Comparison of ENCODE assay signal across 9 mouse cellular contexts in genomic region chr12:84161616-84162433, GRCm38 (mm10). TPM values are rescaled to one million over a fixed set of nuclear protein-coding genes. Genes with fewer than 3 reads are reported as not detected.
DNase-seq lines count a peak whose midpoint lies in the region; ATAC-seq and TF ChIP-seq lines count a peak whose summit lies in the region.
"Had no signal": no experiment of that assay in that cellular context is flagged by ENCODE, and none has a peak within 500 bp of the region (broad histone marks: within the 10 kb centered on the region; RNA-seq: fewer than 3 reads in every experiment).

No protein-coding gene starts in this region.

- H3K36me3 ChIP-seq in hindbrain, postnatal 0 days (ENCODE audit: insufficient read depth, low read length), result peaks cover 9% of the 10 kb centered on the region; the same call in 1 of the 2 replicates
- peaks cover 41% of the 10 kb centered on the region for H3K36me3 ChIP-seq in hindbrain, embryonic 13.5 days
- H3K36me3 ChIP-seq in MEL (ENCODE audit: control insufficient read depth in 1 of 2, insufficient read depth in 2 of 2, low read length in 2 of 2), result peaks cover 0 to 17% of the 10 kb centered on the region in 2 experiments; a peak in 2 of 4 replicates
- peaks cover 3% of the 10 kb centered on the region; the same call in 1 of the 2 replicates for H3K36me3 ChIP-seq in midbrain, embryonic 11.5 days (ENCODE audit: control insufficient read depth, insufficient read depth, low read length)

- H3K9ac ChIP-seq in hindbrain, postnatal 0 days (replicated peaks; ENCODE audit: low read length), result no peak overlapping the region
- no peak overlapping the region for H3K9ac ChIP-seq in hindbrain, embryonic 13.5 days
- no peak overlapping the region for H3K9ac ChIP-seq in MEL (ENCODE audit: control insufficient read depth, low read depth, low read length, poor library complexity, severe bottlenecking)
- H3K9ac ChIP-seq in midbrain, embryonic 11.5 days (ENCODE audit: low read length), result no peak overlapping the region
- H3K9ac ChIP-seq: neural tube, embryonic 13.5 days had no signal

- ATAC-seq in hindbrain, postnatal 0 days, result peak; percentile 35; the same call in 1 of the 2 replicates
- ATAC-seq in hindbrain, embryonic 13.5 days (ENCODE audit: low FRiP score), result no peak
- peak; percentile 55 for ATAC-seq in midbrain, embryonic 11.5 days (ENCODE audit: low FRiP score)

- H3K79me2 ChIP-seq in MEL (ENCODE audit: control insufficient read depth, insufficient read depth, low read length, poor library complexity), result peaks cover 11% of the 10 kb centered on the region; the same call in 1 of the 2 replicates

- H3K4me3 ChIP-seq in hindbrain, postnatal 0 days (ENCODE audit: low read length), result no peak overlapping the region
- no peak overlapping the region for H3K4me3 ChIP-seq in hindbrain, embryonic 13.5 days
- no peak overlapping the region for H3K4me3 ChIP-seq in MEL (ENCODE audit: control insufficient read depth in 1 of 2, insufficient read depth in 1 of 2, low read depth in 2 of 2, low read length in 2 of 2)
- no peak overlapping the region for H3K4me3 ChIP-seq in midbrain, embryonic 11.5 days (ENCODE audit: low read depth, low read length)
- H3K4me3 ChIP-seq: neural tube, embryonic 13.5 days had no signal

- H3K4me2 ChIP-seq in hindbrain, postnatal 0 days (ENCODE audit: low read depth, low read length), result no peak overlapping the region
- no peak overlapping the region for H3K4me2 ChIP-seq in hindbrain, embryonic 13.5 days
- no peak overlapping the region for H3K4me2 ChIP-seq in midbrain, embryonic 11.5 days
- H3K4me2 ChIP-seq: neural tube, embryonic 13.5 days had no signal

- TF ChIP-seq CTCF in hindbrain, postnatal 0 days (IDR thresholded peaks at IDR 0.05; ENCODE audit: low read depth), result peak; percentile 64
- peak; percentile 35 to 49 (median 39); a peak in 5 of 6 replicates for TF ChIP-seq CTCF in MEL (IDR thresholded peaks at IDR 0.05 in 2 of 3, conservative IDR thresholded peaks at IDR 0.05 in 1 of 3; ENCODE audit: control insufficient read depth in 1 of 3, insufficient read depth in 1 of 3, low read depth in 2 of 3, low read length in 3 of 3, poor library complexity in 1 of 3, severe bottlenecking in 1 of 3)

- no peak for TF ChIP-seq EP300 in MEL (IDR thresholded peaks at IDR 0.05; ENCODE audit: low read depth in 1 of 2, low read length in 2 of 2)

- no peaks in the 10 kb centered on the region for H3K4me1 ChIP-seq in hindbrain, postnatal 0 days (ENCODE audit: insufficient read depth, low read length)
- 0 out of 2 replicates have a peak, but pooled peaks cover 5% of the 10 kb centered on the region for H3K4me1 ChIP-seq in hindbrain, embryonic 13.5 days (replicated peaks)
- no peaks in the 10 kb centered on the region for H3K4me1 ChIP-seq in MEL (ENCODE audit: control insufficient read depth in 1 of 2, insufficient read depth in 2 of 2, low read length in 2 of 2)
- peaks cover 3% of the 10 kb centered on the region; the same call in 1 of the 2 replicates for H3K4me1 ChIP-seq in midbrain, embryonic 11.5 days (ENCODE audit: control insufficient read depth, insufficient read depth, low read length)
- H3K4me1 ChIP-seq: neural tube, embryonic 13.5 days had no signal

- TF ChIP-seq POLR2A in MEL (IDR thresholded peaks at IDR 0.05; ENCODE audit: control insufficient read depth in 1 of 2, insufficient read depth in 1 of 2, low read depth in 1 of 2, low read length in 2 of 2, poor library complexity in 1 of 2), result no peak

- WGBS in hindbrain, postnatal 0 days, result 73% methylated on average over 14 of the region's 14 CpGs
- WGBS in hindbrain, embryonic 13.5 days, result 73% methylated on average over 14 of the region's 14 CpGs
- WGBS in midbrain, embryonic 11.5 days, result 72% methylated on average over 14 of the region's 14 CpGs

- H3K9me3 ChIP-seq in hindbrain, postnatal 0 days (ENCODE audit: low read length), result no peaks in the 10 kb centered on the region
- no peaks in the 10 kb centered on the region for H3K9me3 ChIP-seq in hindbrain, embryonic 13.5 days
- H3K9me3 ChIP-seq in MEL (replicated peaks; ENCODE audit: insufficient read depth, low read length), result no peaks in the 10 kb centered on the region
- H3K9me3 ChIP-seq in midbrain, embryonic 11.5 days (ENCODE audit: control insufficient read depth, low read length), result no peaks in the 10 kb centered on the region
- H3K9me3 ChIP-seq: neural tube, embryonic 13.5 days had no signal

- H3K27ac ChIP-seq in hindbrain, postnatal 0 days, result no peak overlapping the region
- H3K27ac ChIP-seq in hindbrain, embryonic 13.5 days, result no peak overlapping the region
- H3K27ac ChIP-seq in MEL (ENCODE audit: control insufficient read depth, low read depth, low read length), result no peak overlapping the region
- H3K27ac ChIP-seq in midbrain, embryonic 11.5 days (ENCODE audit: low read depth, low read length), result no peak overlapping the region
- H3K27ac ChIP-seq: neural tube, embryonic 13.5 days had no signal

- TF ChIP-seq RAD21 in MEL (IDR thresholded peaks at IDR 0.05; ENCODE audit: low read depth, low read length), result peak; percentile 42

- H3K27me3 ChIP-seq in hindbrain, postnatal 0 days (ENCODE audit: insufficient read depth, low read length), result no peaks in the 10 kb centered on the region
- no peaks in the 10 kb centered on the region for H3K27me3 ChIP-seq in hindbrain, embryonic 13.5 days
- no peaks in the 10 kb centered on the region for H3K27me3 ChIP-seq in MEL (ENCODE audit: control insufficient read depth in 1 of 2, insufficient read depth in 2 of 2, low read length in 2 of 2)
- H3K27me3 ChIP-seq in midbrain, embryonic 11.5 days (ENCODE audit: control insufficient read depth, insufficient read depth, low read length), result no peaks in the 10 kb centered on the region
- H3K27me3 ChIP-seq: neural tube, embryonic 13.5 days had no signal

- peak; percentile 68 for DNase-seq in hindbrain, postnatal 0 days (ENCODE audit: low spot score)
- DNase-seq in MEL (ENCODE audit: low read depth, low spot score), result peak; percentile 33
- DNase-seq in heart, postnatal 4 days, result peak; percentile 44
- DNase-seq in midbrain, embryonic 11.5 days (ENCODE audit: low spot score, missing footprints), result peak; percentile 89
- DNase-seq in gastrocnemius, postnatal 25 days, result no peak
- DNase-seq in left cerebral cortex, adult 9 months (ENCODE audit: low spot score in 2 of 2), result no peak
- no peak for DNase-seq in right cerebral cortex, postnatal 36 days (ENCODE audit: low spot score in 2 of 2)

TF ChIP-seq in MEL, 35 proteins besides CTCF, POLR2A, EP300 and RAD21:
- TF ChIP-seq ZC3H11A (IDR thresholded peaks at IDR 0.05; ENCODE audit: low read depth, low read length) (0 out of 2 replicates have a peak, but pooled peaks have one; percentile 19), CHD2 (IDR thresholded peaks at IDR 0.05; ENCODE audit: low read length) (no peak), MXI1 (IDR thresholded peaks at IDR 0.05; ENCODE audit: low read depth, low read length) (no peak), SMC3 (IDR thresholded peaks at IDR 0.05; ENCODE audit: low read depth, low read length) (peak; percentile 64), ETS1 (IDR thresholded peaks at IDR 0.05; ENCODE audit: low read depth, low read length) (no peak), POLR2AphosphoS5 (IDR thresholded peaks at IDR 0.05; ENCODE audit: borderline replicate concordance, low read depth, low read length) (no peak), E2F4 (IDR thresholded peaks at IDR 0.05; ENCODE audit: borderline replicate concordance, low read depth, low read length) (no peak), BHLHE40 (IDR thresholded peaks at IDR 0.05; ENCODE audit: borderline replicate concordance, low read depth, low read length) (no peak), GATA1 (IDR thresholded peaks at IDR 0.05; ENCODE audit: low read depth, low read length) (no peak), RCOR1 (IDR thresholded peaks at IDR 0.05; ENCODE audit: low read depth, low read length) (no peak), KAT2A (conservative IDR thresholded peaks at IDR 0.05; ENCODE audit: low read depth, low read length) (no peak), HCFC1 (IDR thresholded peaks at IDR 0.05; ENCODE audit: low read depth, low read length) (no peak)

RNA-seq across cellular contexts. Expression of gene Pnma1, which starts 13.5 kb away (rescaled TPM):
- total RNA-seq in hindbrain, postnatal 0 days (2014; rRNA removed), result 2.5 and 3.8 TPM in 2 replicates
- polyA plus RNA-seq in hindbrain, postnatal 0 days (2015; fragmentation: Nextera tagmentation; extraction: Ambion mirVana), result 4.2 and 4.5 TPM in 2 replicates
- 3.5 and 3.8 TPM in 2 replicates for polyA plus RNA-seq in hindbrain, embryonic 13.5 days (2015; fragmentation: Nextera tagmentation; extraction: Ambion mirVana)
- total RNA-seq in MEL (2012; rRNA removed), result 0.10 and 0.31 TPM in 2 replicates
- polyA plus RNA-seq in MEL (2012; ENCODE audit: insufficient read depth in 1 of 2, insufficient read length in 2 of 2, low read depth in 1 of 2, low replicate concordance in 2 of 2, missing spikeins in 1 of 2), result under 1 TPM in 1 of 2 experiments, not detected in 1; 0.46 TPM
- total RNA-seq in heart, postnatal 4 days (2021), result under 1 TPM; 0.54 to 0.62 TPM
- polyA plus RNA-seq in midbrain, embryonic 11.5 days (2014; fragmentation: Nextera tagmentation; extraction: Ambion mirVana), result 3.4 and 3.8 TPM in 2 replicates
- total RNA-seq in gastrocnemius, postnatal 25 days (2021), result under 1 TPM; 0.10 to 0.24 TPM

RNA-seq across cellular contexts. Expression of gene Dnal1, which starts 47.7 kb away (rescaled TPM):
- total RNA-seq in hindbrain, postnatal 0 days (2014; rRNA removed), result 9.7 and 10.9 TPM in 2 replicates
- polyA plus RNA-seq in hindbrain, postnatal 0 days (2015; fragmentation: Nextera tagmentation; extraction: Ambion mirVana), result 6.8 and 9.7 TPM in 2 replicates
- 9.1 and 9.7 TPM in 2 replicates for polyA plus RNA-seq in hindbrain, embryonic 13.5 days (2015; fragmentation: Nextera tagmentation; extraction: Ambion mirVana)
- total RNA-seq in MEL (2012; rRNA removed), result 0.98 and 1.3 TPM in 2 replicates
- 1 to 10 TPM in 1 of 2 experiments, not detected in 1; 1.7 TPM for polyA plus RNA-seq in MEL (2012; ENCODE audit: insufficient read depth in 1 of 2, insufficient read length in 2 of 2, low read depth in 1 of 2, low replicate concordance in 2 of 2, missing spikeins in 1 of 2)
- total RNA-seq in heart, postnatal 4 days (2021), result 10 to 100 TPM in 1 of 2 experiments, 1 to 10 TPM in 1; 9.2 to 12.3 TPM
- polyA plus RNA-seq in midbrain, embryonic 11.5 days (2014; fragmentation: Nextera tagmentation; extraction: Ambion mirVana), result 4.9 and 5.4 TPM in 2 replicates
- 1 to 10 TPM; 6.9 to 7.2 TPM for total RNA-seq in gastrocnemius, postnatal 25 days (2021)

RNA-seq across cellular contexts. Expression of gene Elmsan1, which starts 56.9 kb away (rescaled TPM):
- 9.3 and 11.5 TPM in 2 replicates for total RNA-seq in hindbrain, postnatal 0 days (2014; rRNA removed)
- 2.7 and 3.0 TPM in 2 replicates for polyA plus RNA-seq in hindbrain, postnatal 0 days (2015; fragmentation: Nextera tagmentation; extraction: Ambion mirVana)
- 4.5 and 5.1 TPM in 2 replicates for polyA plus RNA-seq in hindbrain, embryonic 13.5 days (2015; fragmentation: Nextera tagmentation; extraction: Ambion mirVana)
- 7.7 TPM in 2 replicates for total RNA-seq in MEL (2012; rRNA removed)
- polyA plus RNA-seq in MEL (2012; ENCODE audit: insufficient read depth in 1 of 2, insufficient read length in 2 of 2, low read depth in 1 of 2, low replicate concordance in 2 of 2, missing spikeins in 1 of 2), result 10 to 100 TPM in 1 of 2 experiments, not detected in 1; 25.3 TPM
- total RNA-seq in heart, postnatal 4 days (2021), result 10 to 100 TPM; 18.5 to 18.6 TPM
- polyA plus RNA-seq in midbrain, embryonic 11.5 days (2014; fragmentation: Nextera tagmentation; extraction: Ambion mirVana), result 3.4 and 3.9 TPM in 2 replicates
- 1 to 10 TPM; 8.0 to 9.9 TPM for total RNA-seq in gastrocnemius, postnatal 25 days (2021)

Comparison
In these comparisons a context has a peak if more than half of its experiments do, and no peak if none do; other contexts are left out.
1. DNase-seq: peak in hindbrain, postnatal 0 days (single experiment), MEL (single experiment), heart, postnatal 4 days (single experiment) and midbrain, embryonic 11.5 days (single experiment); none in gastrocnemius, postnatal 25 days (single experiment), left cerebral cortex, adult 9 months (0 of 2) and right cerebral cortex, postnatal 36 days (0 of 2).